Mouse (Mus musculus) forebrain, embryonic 11.5 days (tissue): ENCODE results near the gene Crip3. TPM values are rescaled to one million over a fixed set of nuclear protein-coding genes. Genes with fewer than 3 reads are reported as not detected.

Experiments
- ATAC-seq: fragments of 200-750 bp; cut with Nextera tagmentation; replicated peaks from 2 replicates; pipeline ENCODE4 v1.8.0; 2017; ENCODE audit warnings: moderate TSS enrichment; ENCODE audit not compliant: low FRiP score
- DNase-seq: peaks from one replicate; pipeline ENCODE4 v3.0.0-alpha.2; 2017; ENCODE audit warnings: low spot score
- H3K27ac ChIP-seq: fragments of 300-500 bp; sonication (generic); 2 replicates; pipeline ENCODE4 v1.5.1; 2014; ENCODE audit warnings: low read depth, low read length
- H3K27me3 ChIP-seq: fragments of 300-500 bp; sonication (generic); 2 replicates; pipeline ENCODE4 v1.6.1; 2014; ENCODE audit warnings: mild to moderate bottlenecking, low read length, mixed read lengths; ENCODE audit not compliant: control insufficient read depth, insufficient read depth
- H3K36me3 ChIP-seq: fragments of 300-500 bp; sonication (generic); 2 replicates; pipeline ENCODE4 v1.6.1; 2014; ENCODE audit warnings: mild to moderate bottlenecking, low read length, moderate library complexity, mixed read lengths; ENCODE audit not compliant: control insufficient read depth, insufficient read depth
- H3K4me1 ChIP-seq: fragments of 300-500 bp; sonication (generic); replicated peaks from 2 replicates; pipeline ENCODE4 v1.6.1; 2014; ENCODE audit warnings: low read length, mixed read lengths; ENCODE audit not compliant: control insufficient read depth, insufficient read depth
- H3K4me2 ChIP-seq: fragments of 300-500 bp; sonication (generic); 2 replicates; pipeline ENCODE4 v1.6.1; 2014; ENCODE audit warnings: low read depth, mild to moderate bottlenecking, low read length, moderate library complexity, mixed read lengths; ENCODE audit not compliant: severe bottlenecking
- H3K4me3 ChIP-seq: fragments of 300-500 bp; sonication (generic); 2 replicates; pipeline ENCODE4 v1.5.1; 2014; ENCODE audit warnings: low read depth, low read length
- H3K9ac ChIP-seq: fragments of 300-500 bp; sonication (generic); 2 replicates; pipeline ENCODE4 v1.6.1; 2014; ENCODE audit warnings: low read length
- H3K9me3 ChIP-seq: fragments of 300-500 bp; sonication (generic); 2 replicates; pipeline ENCODE4 v1.6.1; 2016; ENCODE audit warnings: low read length, mixed read lengths; ENCODE audit not compliant: control insufficient read depth
- WGBS: fragments of 180-500 bp; shearing (Covaris S2); extraction: QIAGEN DNeasy Blood & Tissue Kit; methylation state at CpG from one replicate; pipeline ENCODE4 v1.1.7; 2014; 5-methylcytosine and 5-hydroxymethylcytosine counted together
- polyA plus RNA-seq: library from polyadenylated mRNA; unstranded; fragments of >200 nt; fragmentation: Nextera tagmentation; extraction: Ambion mirVana; gene quantifications from 2 replicates; pipeline ENCODE4 v1.2.1, GENCODE M21; 2014

The Crip3 gene
- polyA plus RNA-seq, 1 experiment from 2014 or later: 0.28 TPM

- Histone ChIP-seq H3K27ac (no peak overlapping the region), H3K4me3 (no peak overlapping the region), H3K9me3 (no peaks in the 10 kb centered on the region), H3K4me1 (peaks cover 4% of the 10 kb centered on the region; the same call in 1 of the 2 replicates), H3K9ac (peak overlapping the region; percentile 23), H3K4me2 (no peak overlapping the region; the same call in 1 of the 2 replicates), H3K36me3 (no peaks in the 10 kb centered on the region), H3K27me3 (peaks cover 20% of the 10 kb centered on the region)
- DNase-seq (no peak), ATAC-seq (no peak)
- WGBS: 18% methylated on average over 8 of the region's 8 CpGs
Observed at GRCm38 (mm10) chr17:46461347-46461746, 32.6 kb downstream of the Crip3 start.

DNA sequence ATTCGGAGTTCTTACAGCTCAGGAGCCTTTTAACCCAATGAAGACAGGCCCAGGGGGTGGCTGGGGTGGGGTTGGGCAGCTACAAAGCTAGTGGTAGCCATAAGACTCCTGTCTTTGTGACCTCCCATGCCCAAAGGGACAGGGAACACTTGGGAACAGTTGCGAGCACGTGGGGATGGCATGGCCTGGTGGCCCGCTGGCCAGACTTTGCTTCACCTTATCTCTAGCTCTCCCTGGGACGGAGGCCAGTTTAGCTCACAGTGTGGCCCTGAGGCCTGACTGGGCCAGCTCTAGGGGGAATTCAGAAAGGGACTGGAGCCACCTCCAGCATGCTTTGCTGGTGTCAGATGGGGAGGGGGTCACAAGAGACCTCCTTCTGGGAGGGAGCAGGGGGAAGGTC is 33.5 kb downstream of the Crip3 start:
- Histone ChIP-seq H3K4me2 (no peak overlapping the region), H3K27me3 (peaks cover 19% of the 10 kb centered on the region), H3K9me3 (no peaks in the 10 kb centered on the region), H3K27ac (no peak overlapping the region), H3K4me1 (peaks cover 4% of the 10 kb centered on the region; the same call in 1 of the 2 replicates), H3K9ac (no peak overlapping the region), H3K4me3 (no peak overlapping the region), H3K36me3 (peaks cover 3% of the 10 kb centered on the region; the same call in 1 of the 2 replicates)
- 87% methylated on average over 5 of the region's 5 CpGs for WGBS
- ATAC-seq: no peak
- no peak for DNase-seq

DNA sequence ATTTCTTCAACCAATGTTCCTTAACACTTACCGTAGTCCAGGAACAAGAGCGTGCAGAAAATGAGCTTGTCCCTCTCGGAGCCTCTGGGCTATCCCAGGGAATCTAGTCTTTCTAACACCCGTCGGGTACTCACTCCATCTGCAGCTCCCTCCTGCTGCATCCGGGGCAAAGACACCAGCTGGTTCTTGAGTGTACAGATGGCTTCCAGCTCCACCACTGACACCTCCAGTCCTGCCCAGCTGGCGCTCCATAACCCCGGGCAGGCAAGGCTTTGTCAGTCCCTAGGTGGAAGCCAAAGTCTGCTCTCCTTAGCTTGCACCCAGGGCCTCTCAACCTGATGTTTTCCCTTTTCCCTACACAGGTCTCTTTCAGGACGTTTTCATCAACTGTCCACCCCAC is 39.1 kb downstream of the Crip3 start:
- H3K4me3 ChIP-seq: no peak overlapping the region
- no peak overlapping the region for H3K9ac ChIP-seq
- H3K4me1 ChIP-seq: no peaks in the 10 kb centered on the region
- 85% methylated on average over 9 of the region's 9 CpGs for WGBS
- no peak for ATAC-seq
- peaks cover 3% of the 10 kb centered on the region; the same call in 1 of the 2 replicates for H3K36me3 ChIP-seq
- no peaks in the 10 kb centered on the region for H3K27me3 ChIP-seq
- DNase-seq: no peak
- H3K4me2 ChIP-seq: no peak overlapping the region
- H3K9me3 ChIP-seq: no peaks in the 10 kb centered on the region
- no peak overlapping the region for H3K27ac ChIP-seq

DNA sequence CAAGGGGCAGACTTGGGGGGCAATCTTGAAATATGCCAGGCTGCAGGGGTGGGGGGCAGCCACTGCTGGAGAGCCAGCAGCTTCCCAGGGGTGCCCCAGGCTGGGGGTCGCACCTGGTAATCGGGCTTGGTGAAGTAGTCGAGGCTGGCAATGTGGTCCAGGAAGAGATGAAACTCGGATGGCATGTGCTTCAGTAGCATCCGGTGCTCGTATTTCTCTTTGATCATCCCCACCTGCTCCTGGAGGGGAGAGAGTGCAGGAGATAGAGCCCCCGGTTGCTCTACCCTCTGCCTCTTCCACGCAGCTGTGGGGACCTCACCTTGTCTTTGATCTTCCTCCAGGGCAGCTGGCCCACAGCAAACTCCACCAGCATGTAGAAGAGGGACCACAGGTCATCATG is 47.9 kb downstream of the Crip3 start:
- Histone ChIP-seq H3K4me1 (no peaks in the 10 kb centered on the region), H3K4me3 (no peak overlapping the region), H3K9me3 (no peaks in the 10 kb centered on the region), H3K4me2 (no peak overlapping the region), H3K9ac (no peak overlapping the region), H3K36me3 (no peaks in the 10 kb centered on the region; the same call in 1 of the 2 replicates), H3K27me3 (no peaks in the 10 kb centered on the region), H3K27ac (no peak overlapping the region)
- 88% methylated on average over 8 of the region's 8 CpGs for WGBS
- ATAC-seq (no peak), DNase-seq (no peak)

DNA sequence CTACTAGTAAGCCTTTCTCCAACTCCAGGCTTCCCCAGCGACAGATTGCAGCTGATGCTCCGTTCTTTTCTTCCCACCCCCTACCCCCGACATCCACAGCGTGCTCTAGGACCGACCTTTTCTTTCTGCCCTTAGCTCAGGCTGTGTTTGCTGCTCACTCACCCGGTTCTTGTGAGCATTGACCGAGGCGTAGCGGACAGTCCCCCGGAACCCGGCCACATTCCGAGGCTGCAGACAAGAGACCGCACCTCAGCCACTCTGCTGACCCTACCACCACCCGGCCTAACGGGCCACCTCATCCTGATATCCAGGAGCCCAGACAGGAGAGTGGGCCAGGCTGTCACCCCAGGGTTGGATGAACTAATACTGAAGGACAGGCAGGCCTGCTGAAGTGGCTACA is 48.6 kb downstream of the Crip3 start:
- no peak for ATAC-seq
- no peak for DNase-seq
- H3K4me1 ChIP-seq: no peaks in the 10 kb centered on the region
- H3K27ac ChIP-seq: no peak overlapping the region
- no peaks in the 10 kb centered on the region for H3K9me3 ChIP-seq
- no peaks in the 10 kb centered on the region; the same call in 1 of the 2 replicates for H3K36me3 ChIP-seq
- no peak overlapping the region for H3K4me2 ChIP-seq
- no peak overlapping the region for H3K9ac ChIP-seq
- no peaks in the 10 kb centered on the region for H3K27me3 ChIP-seq
- WGBS: 88% methylated on average over 15 of the region's 15 CpGs
- no peak overlapping the region for H3K4me3 ChIP-seq

Other genes with a start within 250 kb of the Crip3 start
- 14.0 and 14.3 TPM in 2 replicates for gene Polh, start 226.3 kb upstream of the Crip3 start, polyA plus RNA-seq
- 76.7 and 79.7 TPM in 2 replicates for gene Xpo5, start 226.1 kb upstream of the Crip3 start, polyA plus RNA-seq
- gene Polr1c, start 180.9 kb upstream of the Crip3 start, polyA plus RNA-seq: 111 and 118 TPM in 2 replicates
- 57.8 and 75.5 TPM in 2 replicates for gene Yipf3, start 180.8 kb upstream of the Crip3 start, polyA plus RNA-seq
- gene Lrrc73, start 175.4 kb upstream of the Crip3 start, polyA plus RNA-seq: 2.3 and 3.8 TPM in 2 replicates
- gene Tjap1, start 145.9 kb upstream of the Crip3 start, polyA plus RNA-seq: 62.6 and 63.4 TPM in 2 replicates
- gene Dlk2, start 131.5 kb upstream of the Crip3 start, polyA plus RNA-seq: 1.2 and 1.5 TPM in 2 replicates
- gene Abcc10, start 100.6 kb upstream of the Crip3 start, polyA plus RNA-seq: 7.3 and 8.3 TPM in 2 replicates
- 16.4 and 17.0 TPM in 2 replicates for gene Zfp318, start 45.2 kb upstream of the Crip3 start, polyA plus RNA-seq
- gene Slc22a7, start 9.5 kb downstream of the Crip3 start, polyA plus RNA-seq: not detected in 2 replicates
- gene Ttbk1, start 58.7 kb downstream of the Crip3 start, polyA plus RNA-seq: 3.5 TPM in 2 replicates
- 87.6 and 89.0 TPM in 2 replicates for gene Dnph1, start 67.8 kb downstream of the Crip3 start, polyA plus RNA-seq
- 3.4 and 4.0 TPM in 2 replicates for gene Cul9, start 117.5 kb downstream of the Crip3 start, polyA plus RNA-seq
- 5.0 and 5.2 TPM in 2 replicates for gene Srf, start 127.2 kb downstream of the Crip3 start, polyA plus RNA-seq
- 40.8 and 43.3 TPM in 2 replicates for gene Ptk7, start 200.6 kb downstream of the Crip3 start, polyA plus RNA-seq
- 34.9 and 35.8 TPM in 2 replicates for gene Klc4, start 217.1 kb downstream of the Crip3 start, polyA plus RNA-seq
- gene Mrpl2, start 217.3 kb downstream of the Crip3 start, polyA plus RNA-seq: 111 and 117 TPM in 2 replicates
- gene Cul7, start 221.4 kb downstream of the Crip3 start, polyA plus RNA-seq: 34.4 and 34.9 TPM in 2 replicates
- 61.0 and 64.1 TPM in 2 replicates for gene Rrp36, start 245.4 kb downstream of the Crip3 start, polyA plus RNA-seq
- 167 and 187 TPM in 2 replicates for gene Mea1, start 249.9 kb downstream of the Crip3 start, polyA plus RNA-seq